ENCODE assay signal across 8 mouse cellular contexts in genomic region chr16:18498558-18498990, GRCm38 (mm10). TPM values are rescaled to one million over a fixed set of nuclear protein-coding genes. Genes with fewer than 3 reads are reported as not detected.
DNase-seq lines count a peak whose midpoint lies in the region; ATAC-seq lines count a peak whose summit lies in the region.

TSS of gene Gnb1l (plus strand) at chr16:18498713.
TSS of gene Rtl10 (plus strand) at chr16:18498901.

- peaks cover 30% of the 10 kb centered on the region for H3K4me1 ChIP-seq in hindbrain, embryonic 13.5 days (replicated peaks)

- no peaks in the 10 kb centered on the region for H3K9me3 ChIP-seq in hindbrain, embryonic 13.5 days

- H3K36me3 ChIP-seq in hindbrain, embryonic 13.5 days: peaks cover 20% of the 10 kb centered on the region

- peak within 1 kb of the TSS; percentile 77 for H3K4me3 ChIP-seq in hindbrain, embryonic 13.5 days

- H3K4me2 ChIP-seq in hindbrain, embryonic 13.5 days: peak within 1 kb of the TSS; percentile 91

- under 1% methylated on average over 51 of the region's 51 CpGs for WGBS in hindbrain, embryonic 13.5 days

- peak; percentile 99 for ATAC-seq in hindbrain, embryonic 13.5 days (ENCODE audit: low FRiP score)

- H3K27ac ChIP-seq in hindbrain, embryonic 13.5 days: peak within 1 kb of the TSS; percentile 91

- H3K9ac ChIP-seq in hindbrain, embryonic 13.5 days: peak within 1 kb of the TSS; percentile 87

- H3K27me3 ChIP-seq in hindbrain, embryonic 13.5 days: no peaks in the 10 kb centered on the region

- peak; percentile 98 for DNase-seq in NIH3T3 (ENCODE audit: low read depth)
- DNase-seq in cerebellum, postnatal 10 days: peak; percentile 98 to 99
- peak; percentile 87 to 93 for DNase-seq in frontal cortex, postnatal 14 days (ENCODE audit: low spot score in 2 of 2)
- DNase-seq in layer of hippocampus, postnatal 25 days (ENCODE audit: extremely low spot score in 1 of 2, low spot score in 1 of 2): peak; percentile 92 to 95
- peak; percentile 95 for DNase-seq in lung, postnatal 25 days (ENCODE audit: low spot score)
- DNase-seq in retina, embryonic 14.5 days (ENCODE audit: low spot score): peak; percentile 96
- DNase-seq in thymus, postnatal 4 days: peak; percentile 98

RNA-seq across cellular contexts. Expression of gene Gnb1l, which starts in this region (rescaled TPM):
- 13.7 and 15.8 TPM in 2 replicates for polyA plus RNA-seq in hindbrain, embryonic 13.5 days (2015; fragmentation: Nextera tagmentation; extraction: Ambion mirVana)
- 1 to 10 TPM; 6.5 to 7.1 TPM for total RNA-seq in layer of hippocampus, postnatal 25 days (2021)

RNA-seq across cellular contexts. Expression of gene Rtl10, which starts in this region (rescaled TPM):
- polyA plus RNA-seq in hindbrain, embryonic 13.5 days (2015; fragmentation: Nextera tagmentation; extraction: Ambion mirVana): 4.8 and 4.9 TPM in 2 replicates
- total RNA-seq in layer of hippocampus, postnatal 25 days (2021): 1 to 10 TPM; 7.9 to 8.7 TPM

Comparison
In these comparisons a context has a peak if more than half of its experiments do, and no peak if none do; other contexts are left out.
1. Peak in every context shown above with its lines: DNase-seq, ATAC-seq, H3K4me3 ChIP-seq and H3K27ac ChIP-seq.